Mouse (Mus musculus): ENCODE measurements around the gene Vmn2r58.
"Not testable (repeated sequence)": the region's sequence is repeated elsewhere in the genome, so short reads cannot be mapped to it uniquely, and the experiment has no call there.

Gene Vmn2r58

GRCm38 (mm10) chr7:41872612-41873011 is at the start of gene Vmn2r58:
Gene Vmn2r58, minus strand, starts transcription at chr7:41872712.
- ATAC-seq (ENCODE audit: low TSS enrichment) = not testable (repeated sequence)
